Comparison of ENCODE assay signal across 21 mouse cellular contexts in genomic region chr17:81035354-81035753, GRCm38 (mm10). TPM values are rescaled to one million over a fixed set of nuclear protein-coding genes. Genes with fewer than 3 reads are reported as not detected.
DNase-seq lines count a peak whose midpoint lies in the region; ATAC-seq and TF ChIP-seq lines count a peak whose summit lies in the region.
"Had no signal": no experiment of that assay in that cellular context is flagged by ENCODE, and none has a peak within 500 bp of the region (broad histone marks: within the 10 kb centered on the region; RNA-seq: fewer than 3 reads in every experiment).

No protein-coding gene starts in this region.

- H3K9ac ChIP-seq in forebrain, embryonic 13.5 days, result no peak overlapping the region
- no peak overlapping the region for H3K9ac ChIP-seq in forebrain, embryonic 12.5 days
- no peak overlapping the region for H3K9ac ChIP-seq in forebrain, embryonic 15.5 days (replicated peaks)
- no peak overlapping the region for H3K9ac ChIP-seq in forebrain, postnatal 0 days
- H3K9ac ChIP-seq: embryonic facial prominence, embryonic 12.5 days had no signal

- no peaks in the 10 kb centered on the region for H3K27me3 ChIP-seq in forebrain, embryonic 13.5 days
- H3K27me3 ChIP-seq in forebrain, embryonic 12.5 days, result no peaks in the 10 kb centered on the region
- no peaks in the 10 kb centered on the region for H3K27me3 ChIP-seq in forebrain, embryonic 15.5 days
- H3K27me3 ChIP-seq in forebrain, embryonic 10.5 days (ENCODE audit: poor library complexity, severe bottlenecking), result no peaks in the 10 kb centered on the region
- H3K27me3 ChIP-seq in forebrain, postnatal 0 days (ENCODE audit: insufficient read depth, low read length), result no peaks in the 10 kb centered on the region
- H3K27me3 ChIP-seq: CH12.LX; embryonic facial prominence, embryonic 12.5 days; Patski had no signal

- 72% methylated on average over 5 of the region's 5 CpGs for WGBS in forebrain, embryonic 13.5 days
- 80% methylated on average over 5 of the region's 5 CpGs for WGBS in forebrain, embryonic 12.5 days
- WGBS in forebrain, embryonic 15.5 days, result 58% methylated on average over 5 of the region's 5 CpGs
- WGBS in forebrain, embryonic 10.5 days, result 92% methylated on average over 5 of the region's 5 CpGs
- 53% methylated on average over 5 of the region's 5 CpGs for WGBS in forebrain, postnatal 0 days

- H3K4me3 ChIP-seq in forebrain, embryonic 13.5 days, result no peak overlapping the region
- H3K4me3 ChIP-seq in forebrain, embryonic 12.5 days (replicated peaks), result no peak overlapping the region
- H3K4me3 ChIP-seq in forebrain, embryonic 15.5 days, result no peak overlapping the region
- H3K4me3 ChIP-seq in forebrain, embryonic 10.5 days, result no peak overlapping the region
- H3K4me3 ChIP-seq in forebrain, postnatal 0 days (ENCODE audit: low read depth, low read length), result no peak overlapping the region
- H3K4me3 ChIP-seq: embryonic facial prominence, embryonic 10.5 days; embryonic facial prominence, embryonic 12.5 days had no signal

- no peak overlapping the region for H3K4me2 ChIP-seq in forebrain, embryonic 13.5 days
- no peak overlapping the region for H3K4me2 ChIP-seq in forebrain, embryonic 12.5 days
- H3K4me2 ChIP-seq in forebrain, embryonic 15.5 days (replicated peaks), result no peak overlapping the region
- H3K4me2 ChIP-seq in forebrain, postnatal 0 days (ENCODE audit: low read depth), result no peak overlapping the region
- H3K4me2 ChIP-seq: embryonic facial prominence, embryonic 12.5 days had no signal

- no peaks in the 10 kb centered on the region for H3K9me3 ChIP-seq in forebrain, embryonic 13.5 days (replicated peaks)
- no peaks in the 10 kb centered on the region for H3K9me3 ChIP-seq in forebrain, embryonic 12.5 days
- H3K9me3 ChIP-seq in forebrain, embryonic 15.5 days, result no peaks in the 10 kb centered on the region
- H3K9me3 ChIP-seq in forebrain, embryonic 10.5 days, result no peaks in the 10 kb centered on the region
- no peaks in the 10 kb centered on the region for H3K9me3 ChIP-seq in forebrain, postnatal 0 days (ENCODE audit: low read length)
- H3K9me3 ChIP-seq: embryonic facial prominence, embryonic 10.5 days; embryonic facial prominence, embryonic 12.5 days had no signal

- no peak for DNase-seq in forebrain, embryonic 10.5 days (ENCODE audit: extremely low spot score, low spot score)
- peak; percentile 32 for DNase-seq in forebrain, postnatal 0 days
- no peak for DNase-seq in natural killer cell, adult 2 months (ENCODE audit: low spot score in 2 of 2)
- DNase-seq: adrenal gland, adult 2 months; adrenal gland, postnatal 10 days; adrenal gland, postnatal 25 days; B cell, adult 2 months; cerebellum, adult 11-12 months; cerebellum, adult 2 months; cerebellum, adult 9-10 months; cerebellum, postnatal 10 days; cerebellum, postnatal 25 days had no signal

- no peak overlapping the region for H3K27ac ChIP-seq in forebrain, embryonic 13.5 days
- no peak overlapping the region for H3K27ac ChIP-seq in forebrain, embryonic 12.5 days
- H3K27ac ChIP-seq in forebrain, embryonic 15.5 days (replicated peaks), result peak overlapping the region; percentile 31; the same call in 1 of the 2 replicates
- no peak overlapping the region for H3K27ac ChIP-seq in forebrain, embryonic 10.5 days
- no peak overlapping the region for H3K27ac ChIP-seq in forebrain, postnatal 0 days (ENCODE audit: low read depth, low read length)
- H3K27ac ChIP-seq: embryonic facial prominence, embryonic 10.5 days; embryonic facial prominence, embryonic 12.5 days had no signal

- no peaks in the 10 kb centered on the region for H3K4me1 ChIP-seq in forebrain, embryonic 13.5 days
- H3K4me1 ChIP-seq in forebrain, embryonic 12.5 days, result no peaks in the 10 kb centered on the region
- H3K4me1 ChIP-seq in forebrain, embryonic 15.5 days, result no peaks in the 10 kb centered on the region
- no peaks in the 10 kb centered on the region for H3K4me1 ChIP-seq in forebrain, embryonic 10.5 days
- H3K4me1 ChIP-seq in forebrain, postnatal 0 days (ENCODE audit: insufficient read depth), result no peaks in the 10 kb centered on the region
- H3K4me1 ChIP-seq: embryonic facial prominence, embryonic 12.5 days had no signal

- H3K36me3 ChIP-seq in forebrain, embryonic 13.5 days (ENCODE audit: poor library complexity, severe bottlenecking), result peaks cover 36% of the 10 kb centered on the region
- peaks cover 44% of the 10 kb centered on the region for H3K36me3 ChIP-seq in forebrain, embryonic 12.5 days (replicated peaks)
- H3K36me3 ChIP-seq in forebrain, embryonic 15.5 days, result peaks cover 18% of the 10 kb centered on the region
- peaks cover 72% of the 10 kb centered on the region for H3K36me3 ChIP-seq in forebrain, embryonic 10.5 days (replicated peaks)
- peaks cover 17% of the 10 kb centered on the region for H3K36me3 ChIP-seq in forebrain, postnatal 0 days (ENCODE audit: insufficient read depth)

- TF ChIP-seq CTCF in forebrain, postnatal 0 days (IDR thresholded peaks at IDR 0.05; ENCODE audit: low read depth), result no peak

- ATAC-seq in forebrain, embryonic 13.5 days, result peak; percentile 48; the same call in 1 of the 2 replicates
- no peak for ATAC-seq in forebrain, embryonic 12.5 days (ENCODE audit: low FRiP score)
- ATAC-seq in forebrain, embryonic 15.5 days (replicated peaks), result peak; percentile 67; the same call in 1 of the 2 replicates
- peak; percentile 65; the same call in 1 of the 2 replicates for ATAC-seq in forebrain, postnatal 0 days
- ATAC-seq: activated CD4-positive, CD25-positive, alpha-beta regulatory T cell, adult 4 months; CD4-positive, CD25-positive, alpha-beta regulatory T cell, adult 4 months; Patski had no signal

RNA-seq across cellular contexts. Expression of gene Thumpd2, which starts 29.5 kb away (rescaled TPM):
- polyA plus RNA-seq in forebrain, embryonic 13.5 days (2015; fragmentation: Nextera tagmentation; extraction: Ambion mirVana), result 11.5 and 12.3 TPM in 2 replicates
- 15.0 and 15.5 TPM in 2 replicates for polyA plus RNA-seq in forebrain, embryonic 12.5 days (2016; fragmentation: Nextera tagmentation; extraction: Ambion mirVana)
- 11.4 TPM in 2 replicates for polyA plus RNA-seq in forebrain, embryonic 15.5 days (2015; fragmentation: Nextera tagmentation; extraction: Ambion mirVana)
- polyA plus RNA-seq in forebrain, embryonic 10.5 days (2016; fragmentation: Nextera tagmentation; extraction: Ambion mirVana), result 15.9 and 17.0 TPM in 2 replicates
- 4.9 and 5.6 TPM in 2 replicates for total RNA-seq in forebrain, postnatal 0 days (2014; rRNA removed)
- 4.6 and 6.2 TPM in 2 replicates for polyA plus RNA-seq in forebrain, postnatal 0 days (2015; fragmentation: Nextera tagmentation; extraction: Ambion mirVana)
